8 mouse cellular contexts compared by ENCODE assay signal in genomic region chr7:75643986-75644385, GRCm38 (mm10).
A peak's percentile ranks its signal among the peaks of the same experiment; 100 is the strongest.
DNase-seq lines count a peak whose midpoint lies in the region; ATAC-seq and TF ChIP-seq lines count a peak whose summit lies in the region.

No protein-coding gene starts in this region.

- no peak overlapping the region for H3K27ac ChIP-seq in lung, embryonic 14.5 days (ENCODE audit: low read depth)
- H3K27ac ChIP-seq in embryonic facial prominence, embryonic 14.5 days (replicated peaks; ENCODE audit: low read depth, low read length), result peak overlapping the region; percentile 94
- H3K27ac ChIP-seq in intestine, embryonic 16.5 days (ENCODE audit: low read length), result peak overlapping the region; percentile 62; the same call in 1 of the 2 replicates
- peak overlapping the region; percentile 58; the same call in 1 of the 2 replicates for H3K27ac ChIP-seq in stomach, embryonic 14.5 days (ENCODE audit: low read length)
- H3K27ac ChIP-seq in cerebellum, adult 2 months (ENCODE audit: insufficient read depth, low read length), result no peak overlapping the region

- no peak for TF ChIP-seq CTCF in lung, embryonic 14.5 days (IDR thresholded peaks at IDR 0.05; ENCODE audit: low read depth)
- no peak for TF ChIP-seq CTCF in cerebellum, adult 2 months (IDR thresholded peaks at IDR 0.05; ENCODE audit: borderline replicate concordance, insufficient read depth, low read depth, low read length)

- WGBS in lung, embryonic 14.5 days, result 50% methylated on average over 4 of the region's 4 CpGs
- 32% methylated on average over 4 of the region's 4 CpGs for WGBS in embryonic facial prominence, embryonic 14.5 days
- WGBS in intestine, embryonic 16.5 days, result 56% methylated on average over 4 of the region's 4 CpGs
- WGBS in stomach, embryonic 14.5 days, result 61% methylated on average over 4 of the region's 4 CpGs
- 64% methylated on average over 4 of the region's 4 CpGs for WGBS in cerebellum, adult 2 months

- no peaks in the 10 kb centered on the region for H3K9me3 ChIP-seq in lung, embryonic 14.5 days (ENCODE audit: low read depth, low read length)
- no peaks in the 10 kb centered on the region for H3K9me3 ChIP-seq in embryonic facial prominence, embryonic 14.5 days (ENCODE audit: control insufficient read depth, low read length)
- H3K9me3 ChIP-seq in intestine, embryonic 16.5 days (ENCODE audit: control insufficient read depth, low read length), result no peaks in the 10 kb centered on the region
- no peaks in the 10 kb centered on the region for H3K9me3 ChIP-seq in stomach, embryonic 14.5 days (ENCODE audit: control insufficient read depth, low read depth, low read length)

- no peak for TF ChIP-seq POLR2A in cerebellum, adult 2 months (IDR thresholded peaks at IDR 0.05; ENCODE audit: borderline replicate concordance, insufficient read depth, low read length)

- H3K4me2 ChIP-seq in lung, embryonic 14.5 days, result no peak overlapping the region
- H3K4me2 ChIP-seq in embryonic facial prominence, embryonic 14.5 days (ENCODE audit: low read depth, low read length), result peak overlapping the region; percentile 47
- peak overlapping the region; percentile 17; the same call in 1 of the 2 replicates for H3K4me2 ChIP-seq in intestine, embryonic 16.5 days (ENCODE audit: low read depth, low read length)
- H3K4me2 ChIP-seq in stomach, embryonic 14.5 days (replicated peaks; ENCODE audit: low read depth, low read length), result peak overlapping the region; percentile 41

- peak; percentile 56 for DNase-seq in lung, embryonic 14.5 days
- DNase-seq in lung, postnatal 36 days, result no peak
- DNase-seq in embryonic facial prominence, embryonic 14.5 days (ENCODE audit: low spot score), result peak; percentile 73
- no peak for DNase-seq in cerebellum, adult 2 months
- no peak for DNase-seq in adrenal gland, postnatal 4 days (ENCODE audit: low spot score in 2 of 2)
- no peak for DNase-seq in adrenal gland, postnatal 25 days

- no peak for ATAC-seq in lung, embryonic 14.5 days (ENCODE audit: insufficient read depth)
- ATAC-seq in embryonic facial prominence, embryonic 14.5 days (ENCODE audit: low read depth), result no peak
- no peak for ATAC-seq in intestine, embryonic 16.5 days
- ATAC-seq in stomach, embryonic 14.5 days (ENCODE audit: insufficient number of reproducible peaks, insufficient read depth, low FRiP score, low read depth), result no peak

- H3K27me3 ChIP-seq in lung, embryonic 14.5 days (ENCODE audit: insufficient read depth, low read length), result no peaks in the 10 kb centered on the region
- no peaks in the 10 kb centered on the region for H3K27me3 ChIP-seq in embryonic facial prominence, embryonic 14.5 days (replicated peaks; ENCODE audit: control insufficient read depth, insufficient read depth, low read length)
- H3K27me3 ChIP-seq in intestine, embryonic 16.5 days (replicated peaks; ENCODE audit: control insufficient read depth, insufficient read depth, low read length), result no peaks in the 10 kb centered on the region
- no peaks in the 10 kb centered on the region for H3K27me3 ChIP-seq in stomach, embryonic 14.5 days (ENCODE audit: control insufficient read depth, insufficient read depth, low read length)
- H3K27me3 ChIP-seq in cerebellum, adult 2 months (ENCODE audit: control insufficient read depth, insufficient read depth, low read length), result no peaks in the 10 kb centered on the region

- no peak overlapping the region for H3K4me3 ChIP-seq in lung, embryonic 14.5 days (ENCODE audit: low read depth, low read length)
- H3K4me3 ChIP-seq in embryonic facial prominence, embryonic 14.5 days (ENCODE audit: low read depth, low read length), result peak overlapping the region; percentile 41
- H3K4me3 ChIP-seq in intestine, embryonic 16.5 days (ENCODE audit: low read length), result peak overlapping the region; percentile 0; the same call in 1 of the 2 replicates
- H3K4me3 ChIP-seq in stomach, embryonic 14.5 days (ENCODE audit: low read depth, low read length), result no peak overlapping the region; the same call in 1 of the 2 replicates
- H3K4me3 ChIP-seq in cerebellum, adult 2 months (replicated peaks; ENCODE audit: insufficient read depth, low read depth, low read length), result no peak overlapping the region

- H3K4me1 ChIP-seq in lung, embryonic 14.5 days (ENCODE audit: insufficient read depth), result peaks cover 15% of the 10 kb centered on the region; the same call in 1 of the 2 replicates
- H3K4me1 ChIP-seq in embryonic facial prominence, embryonic 14.5 days (ENCODE audit: control insufficient read depth, insufficient read depth, low read length), result peaks cover 41% of the 10 kb centered on the region
- peaks cover 25% of the 10 kb centered on the region for H3K4me1 ChIP-seq in intestine, embryonic 16.5 days (ENCODE audit: control insufficient read depth, insufficient read depth, low read length)
- H3K4me1 ChIP-seq in stomach, embryonic 14.5 days (ENCODE audit: control insufficient read depth, insufficient read depth, low read length), result peaks cover 32% of the 10 kb centered on the region
- H3K4me1 ChIP-seq in cerebellum, adult 2 months (ENCODE audit: control insufficient read depth, insufficient read depth, low read length), result no peaks in the 10 kb centered on the region

- H3K36me3 ChIP-seq in lung, embryonic 14.5 days (ENCODE audit: insufficient read depth), result no peaks in the 10 kb centered on the region
- H3K36me3 ChIP-seq in embryonic facial prominence, embryonic 14.5 days (ENCODE audit: control insufficient read depth, insufficient read depth, low read length), result no peaks in the 10 kb centered on the region
- H3K36me3 ChIP-seq in intestine, embryonic 16.5 days (ENCODE audit: control insufficient read depth, insufficient read depth, low read length), result no peaks in the 10 kb centered on the region
- H3K36me3 ChIP-seq in stomach, embryonic 14.5 days (ENCODE audit: control insufficient read depth, insufficient read depth, low read length), result no peaks in the 10 kb centered on the region

- H3K9ac ChIP-seq in lung, embryonic 14.5 days, result no peak overlapping the region
- H3K9ac ChIP-seq in embryonic facial prominence, embryonic 14.5 days (ENCODE audit: low read depth, low read length), result peak overlapping the region; percentile 55
- no peak overlapping the region for H3K9ac ChIP-seq in intestine, embryonic 16.5 days (ENCODE audit: low read depth, low read length)
- no peak overlapping the region for H3K9ac ChIP-seq in stomach, embryonic 14.5 days (replicated peaks; ENCODE audit: low read depth, low read length)

Comparison
In these comparisons a context has a peak if more than half of its experiments do, and no peak if none do; other contexts are left out.
1. DNase-seq: peak in lung, embryonic 14.5 days (single experiment) and embryonic facial prominence, embryonic 14.5 days (single experiment); none in lung, postnatal 36 days (single experiment), cerebellum, adult 2 months (0 of 2), adrenal gland, postnatal 4 days (0 of 2) and adrenal gland, postnatal 25 days (single experiment).
2. H3K27ac ChIP-seq: peak in embryonic facial prominence, embryonic 14.5 days (single experiment), intestine, embryonic 16.5 days (single experiment) and stomach, embryonic 14.5 days (single experiment); none in lung, embryonic 14.5 days (single experiment) and cerebellum, adult 2 months (single experiment).
3. H3K4me3 ChIP-seq: peak in embryonic facial prominence, embryonic 14.5 days (single experiment) and intestine, embryonic 16.5 days (single experiment); none in lung, embryonic 14.5 days (single experiment), stomach, embryonic 14.5 days (single experiment) and cerebellum, adult 2 months (single experiment).